Mouse (Mus musculus) myocyte (in vitro differentiated cells): ENCODE results near the gene Rnf145. TPM values are rescaled to one million over a fixed set of nuclear protein-coding genes. Genes with fewer than 3 reads are reported as not detected.

Experiments used
- H3K27me3 ChIP-seq: one replicate; pipeline ENCODE4 v1.6.1; 2011; ENCODE audit not compliant: control insufficient read depth, insufficient read depth, insufficient read length
- H3K36me3 ChIP-seq: one replicate; pipeline ENCODE4 v1.6.1; 2011; ENCODE audit not compliant: control insufficient read depth, insufficient read depth
- H3K4me2 ChIP-seq: one replicate; pipeline ENCODE4 v1.6.1; 2011; ENCODE audit warnings: low read depth, control low read depth
- H3K4me3 ChIP-seq: one replicate; pipeline ENCODE4 v1.5.1; 2011; ENCODE audit warnings: mild to moderate bottlenecking, control low read depth, moderate library complexity
- H3K79me2 ChIP-seq: one replicate; pipeline ENCODE4 v1.6.1; 2011; ENCODE audit not compliant: control insufficient read depth, insufficient read depth
- H3ac ChIP-seq: one replicate; pipeline ENCODE4 v1.6.1; 2011; ENCODE audit not compliant: control insufficient read depth, insufficient read length
- CEBPB ChIP-seq: IDR thresholded peaks from 2 replicates; pipeline ENCODE4 v1.6.1; 2011; ENCODE audit warnings: mild to moderate bottlenecking, moderate library complexity; ENCODE audit not compliant: poor library complexity, insufficient read depth, severe bottlenecking
- E2F4 ChIP-seq: IDR thresholded peaks from one replicate; pipeline ENCODE4 v1.6.1; 2011; ENCODE audit warnings: mild to moderate bottlenecking, control low read depth, moderate library complexity; ENCODE audit not compliant: insufficient read depth
- MAX ChIP-seq: IDR thresholded peaks from one replicate; pipeline ENCODE4 v1.6.1; 2011; ENCODE audit warnings: low read depth, mild to moderate bottlenecking, control low read depth
- MYOD1 ChIP-seq, 3 experiments: IDR thresholded peaks; one replicate each; pipeline ENCODE4 v1.6.1; 2011; ENCODE audit warnings: control low read depth in 2 of 3, low read depth in 2 of 3, mild to moderate bottlenecking in 2 of 3, moderate library complexity in 1 of 3; ENCODE audit not compliant: insufficient read length in 2 of 3, control insufficient read depth in 1 of 3
- MYOG ChIP-seq, 3 experiments: IDR thresholded peaks; one replicate each; pipeline ENCODE4 v1.6.1; 2011; ENCODE audit warnings: control low read depth in 2 of 3, low read depth in 2 of 3, mild to moderate bottlenecking in 2 of 3; ENCODE audit not compliant: insufficient read length in 2 of 3, control insufficient read depth in 1 of 3, insufficient read depth in 1 of 3
- POLR2A ChIP-seq: IDR thresholded peaks from one replicate; pipeline ENCODE4 v1.6.1; 2011; ENCODE audit warnings: low read depth, mild to moderate bottlenecking, control low read depth, moderate library complexity; ENCODE audit not compliant: insufficient read length
- POLR2AphosphoS2 ChIP-seq: IDR thresholded peaks from one replicate; pipeline ENCODE4 v1.6.1; 2011; ENCODE audit warnings: low read depth, control low read depth; ENCODE audit not compliant: insufficient read length
- REST ChIP-seq: IDR thresholded peaks from one replicate; pipeline ENCODE4 v1.6.1; 2011; ENCODE audit warnings: mild to moderate bottlenecking, control low read depth, moderate library complexity; ENCODE audit not compliant: insufficient read depth, insufficient read length
- SRF ChIP-seq: IDR thresholded peaks from one replicate; pipeline ENCODE4 v1.6.1; 2011; ENCODE audit warnings: low read depth; ENCODE audit not compliant: control insufficient read depth, insufficient read length
- TCF12 ChIP-seq: IDR thresholded peaks from one replicate; pipeline ENCODE4 v1.6.1; 2011; ENCODE audit warnings: mild to moderate bottlenecking, control low read depth; ENCODE audit not compliant: poor library complexity, insufficient read depth, severe bottlenecking
- TCF3 ChIP-seq: IDR thresholded peaks from one replicate; pipeline ENCODE4 v1.6.1; 2011; ENCODE audit warnings: low read depth, control low read depth; ENCODE audit not compliant: insufficient read length
- USF1 ChIP-seq: IDR thresholded peaks from one replicate; pipeline ENCODE4 v1.6.1; 2011; ENCODE audit warnings: low read depth, mild to moderate bottlenecking, control low read depth, moderate library complexity
- polyA plus RNA-seq: library from polyadenylated mRNA; unstranded; fragments of >200 nt; fragmentation: generic; extraction: Trizol; gene quantifications from one replicate; pipeline ENCODE4 v1.2.1, GENCODE M21; 2012; ENCODE audit warnings: missing spikeins

The Rnf145 gene
- polyA plus RNA-seq, 1 experiment: 63.6 TPM

- no peak overlapping the region for H3K4me3 ChIP-seq
- H3ac ChIP-seq: no peak overlapping the region
Measured at GRCm38 (mm10) chr11:44475467-44475866, 43.3 kb upstream of the Rnf145 start.

GRCm38 (mm10) chr11:44476445-44476844 lies 42.3 kb upstream of the Rnf145 start:
- Histone ChIP-seq H3K79me2 (no peaks in the 10 kb centered on the region), H3K4me3 (no peak overlapping the region), H3K27me3 (no peaks in the 10 kb centered on the region), H3K36me3 (no peaks in the 10 kb centered on the region), H3K4me2 (no peak overlapping the region), H3ac (no peak overlapping the region)
- TF ChIP-seq USF1 (no peak), POLR2AphosphoS2 (no peak), SRF (no peak), MYOD1 (IDR thresholded peaks at IDR 0.05; ENCODE audit: control insufficient read depth in 1 of 3, insufficient read length in 2 of 3, low read depth in 2 of 3) (no peak), MYOG (IDR thresholded peaks at IDR 0.05; ENCODE audit: control insufficient read depth in 1 of 3, insufficient read depth in 1 of 3, insufficient read length in 2 of 3, low read depth in 2 of 3) (no peak), TCF12 (no peak), E2F4 (no peak), POLR2A (no peak), REST (no peak), MAX (no peak), TCF3 (no peak), CEBPB (no peak)

More at GRCm38 (mm10) chr11:44475467-44475866, 43.3 kb upstream of the Rnf145 start:
- Histone ChIP-seq H3K79me2 (no peaks in the 10 kb centered on the region), H3K4me2 (no peak overlapping the region), H3K36me3 (no peaks in the 10 kb centered on the region), H3K27me3 (no peaks in the 10 kb centered on the region)
- TF ChIP-seq CEBPB (no peak), SRF (no peak), REST (no peak), TCF3 (no peak), E2F4 (no peak), MYOD1 (IDR thresholded peaks at IDR 0.05; ENCODE audit: control insufficient read depth in 1 of 3, insufficient read length in 2 of 3, low read depth in 2 of 3) (no peak), MAX (no peak), MYOG (IDR thresholded peaks at IDR 0.05; ENCODE audit: control insufficient read depth in 1 of 3, insufficient read depth in 1 of 3, insufficient read length in 2 of 3, low read depth in 2 of 3) (no peak), POLR2AphosphoS2 (no peak), POLR2A (no peak), USF1 (no peak), TCF12 (no peak)

- TF ChIP-seq CEBPB: no peak
- TF ChIP-seq POLR2A: no peak
- no peak for TF ChIP-seq POLR2AphosphoS2
- TF ChIP-seq USF1: no peak
- no peak for TF ChIP-seq TCF12
- no peak for TF ChIP-seq SRF
- TF ChIP-seq MYOD1 (IDR thresholded peaks at IDR 0.05; ENCODE audit: control insufficient read depth in 1 of 3, insufficient read length in 2 of 3, low read depth in 2 of 3): no peak
- no peak for TF ChIP-seq MYOG (IDR thresholded peaks at IDR 0.05; ENCODE audit: control insufficient read depth in 1 of 3, insufficient read depth in 1 of 3, insufficient read length in 2 of 3, low read depth in 2 of 3)
- TF ChIP-seq TCF3: no peak
- TF ChIP-seq MAX: no peak
- no peak for TF ChIP-seq REST
- TF ChIP-seq E2F4: no peak
- Histone ChIP-seq H3K27me3 (no peaks in the 10 kb centered on the region), H3K4me2 (no peak overlapping the region), H3ac (no peak overlapping the region), H3K79me2 (no peaks in the 10 kb centered on the region), H3K36me3 (no peaks in the 10 kb centered on the region), H3K4me3 (no peak overlapping the region)
Measured at GRCm38 (mm10) chr11:44478382-44478781, 40.4 kb upstream of the Rnf145 start.

GRCm38 (mm10) chr11:44480246-44480645 lies 38.5 kb upstream of the Rnf145 start:
- Histone ChIP-seq H3K4me3 (no peak overlapping the region), H3K4me2 (no peak overlapping the region), H3K79me2 (no peaks in the 10 kb centered on the region), H3K27me3 (no peaks in the 10 kb centered on the region), H3ac (no peak overlapping the region), H3K36me3 (no peaks in the 10 kb centered on the region)
- TF ChIP-seq SRF (no peak), TCF3 (no peak), POLR2AphosphoS2 (no peak), MYOG (IDR thresholded peaks at IDR 0.05; ENCODE audit: control insufficient read depth in 1 of 3, insufficient read depth in 1 of 3, insufficient read length in 2 of 3, low read depth in 2 of 3) (no peak), USF1 (no peak), CEBPB (no peak), MAX (no peak), REST (no peak), TCF12 (no peak), POLR2A (no peak), MYOD1 (IDR thresholded peaks at IDR 0.05; ENCODE audit: control insufficient read depth in 1 of 3, insufficient read length in 2 of 3, low read depth in 2 of 3) (no peak), E2F4 (no peak)
